Mouse (Mus musculus) G1E-ER4 (cell line): ENCODE results near the gene Gfer. TPM values are rescaled to one million over a fixed set of nuclear protein-coding genes. Genes with fewer than 3 reads are reported as not detected.

Experiments used
- GATA1 ChIP-seq: IDR thresholded peaks from one replicate; pipeline ENCODE4 v1.8.0; 2012; ENCODE audit warnings: low read length, inconsistent platforms
- polyA plus RNA-seq: library from polyadenylated mRNA; stranded (reverse); fragments of >175 nt; gene quantifications from 2 replicates; pipeline ENCODE4 v1.2.3, GENCODE M21; 2012

Gfer gene
- polyA plus RNA-seq, 1 experiment, result 186 TPM

DNA sequence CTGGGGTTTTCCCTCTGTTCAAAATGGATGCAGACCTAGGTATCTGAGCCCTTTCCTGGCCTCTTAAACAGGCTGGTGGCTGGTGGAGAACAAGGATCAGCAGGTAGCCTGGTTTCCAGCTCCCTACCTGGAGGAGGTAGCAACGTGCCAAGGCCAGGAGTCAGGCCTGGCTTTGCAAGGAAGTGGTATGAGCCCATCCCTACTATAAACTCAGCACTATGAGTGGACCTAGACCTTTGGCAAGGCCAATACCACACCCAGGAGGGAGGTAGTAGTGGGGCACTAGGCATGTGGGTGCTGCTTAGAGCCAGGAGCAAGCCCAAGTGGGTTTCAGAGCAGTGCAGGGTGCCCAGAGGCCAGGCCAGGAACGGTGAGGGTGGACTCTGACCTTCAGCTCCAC is 3.5 kb upstream of the Gfer start:
- no peak for TF ChIP-seq GATA1

DNA sequence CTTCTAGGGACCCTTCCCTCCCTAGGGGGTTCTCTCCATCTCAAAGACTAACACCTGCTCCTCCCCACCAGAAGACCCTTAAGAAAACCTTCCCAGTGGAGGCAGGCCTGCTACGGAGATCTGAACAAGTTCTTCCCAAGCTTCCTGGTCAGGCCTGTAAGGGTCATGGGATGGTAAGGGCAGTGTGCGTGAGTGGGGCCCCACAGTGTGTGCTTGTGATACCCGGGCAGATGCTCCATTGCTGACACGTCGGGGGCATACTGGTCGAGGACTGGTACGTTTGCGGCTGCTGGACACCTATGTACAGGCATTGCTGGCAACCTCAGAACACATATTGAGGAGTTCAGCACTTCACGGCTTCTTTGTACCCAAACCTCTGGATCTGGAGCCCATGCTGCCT is 2.8 kb upstream of the Gfer start:
- no peak for TF ChIP-seq GATA1

DNA sequence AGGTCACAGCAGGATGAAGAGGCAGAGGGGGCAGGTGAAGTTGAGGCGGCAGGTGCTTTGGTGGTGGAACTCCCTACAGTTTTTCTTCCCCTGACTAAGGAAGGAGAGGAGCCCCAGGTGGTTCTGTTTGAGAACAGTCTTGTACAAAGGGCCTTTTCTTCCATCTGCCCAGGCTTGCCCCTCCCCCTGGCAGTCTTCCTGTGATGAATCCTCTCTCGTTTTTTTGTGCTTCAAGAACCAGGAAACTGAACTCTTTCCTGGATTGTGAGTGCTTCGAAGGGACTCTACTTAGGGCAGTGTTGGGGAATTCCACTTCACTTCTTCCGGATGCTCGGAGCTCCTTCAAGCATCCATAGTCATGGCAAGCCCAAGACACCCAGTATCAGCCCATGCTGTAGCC is 2.0 kb upstream of the Gfer start:
- no peak for TF ChIP-seq GATA1

DNA sequence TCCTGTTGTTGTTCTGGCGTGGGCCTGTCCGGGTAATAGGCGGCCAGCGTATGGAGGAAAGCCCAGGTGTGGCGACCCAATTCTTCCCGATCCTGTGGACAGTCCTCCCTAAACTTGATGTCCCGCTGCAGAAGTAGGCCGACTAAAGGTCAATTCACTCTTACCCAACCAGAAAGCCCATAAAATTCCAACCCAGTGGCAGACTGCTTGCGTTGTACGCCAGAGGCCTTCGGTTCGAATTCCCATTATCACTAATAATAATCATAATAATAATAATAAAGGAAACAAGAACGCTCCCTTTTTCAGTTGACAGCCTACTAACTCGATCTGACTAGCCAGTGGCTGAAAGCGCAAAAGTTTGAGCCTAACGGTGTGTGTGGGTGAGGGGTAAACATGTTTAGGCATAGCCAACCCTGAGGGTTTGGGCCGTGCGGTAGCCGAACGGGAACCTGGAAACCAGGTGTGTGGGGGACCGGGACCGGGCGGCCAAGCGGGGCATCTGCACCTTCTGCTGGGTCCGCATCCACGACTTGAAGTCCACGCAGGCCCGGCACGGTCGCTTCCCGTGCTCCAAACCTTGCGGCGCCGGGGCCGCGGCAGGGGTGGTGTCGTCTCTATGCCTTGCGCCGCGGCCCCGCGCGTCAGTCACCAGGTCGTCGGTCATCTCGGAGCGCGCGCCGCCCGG is 488 bp downstream of the Gfer start:
- TF ChIP-seq GATA1, result no peak

DNA sequence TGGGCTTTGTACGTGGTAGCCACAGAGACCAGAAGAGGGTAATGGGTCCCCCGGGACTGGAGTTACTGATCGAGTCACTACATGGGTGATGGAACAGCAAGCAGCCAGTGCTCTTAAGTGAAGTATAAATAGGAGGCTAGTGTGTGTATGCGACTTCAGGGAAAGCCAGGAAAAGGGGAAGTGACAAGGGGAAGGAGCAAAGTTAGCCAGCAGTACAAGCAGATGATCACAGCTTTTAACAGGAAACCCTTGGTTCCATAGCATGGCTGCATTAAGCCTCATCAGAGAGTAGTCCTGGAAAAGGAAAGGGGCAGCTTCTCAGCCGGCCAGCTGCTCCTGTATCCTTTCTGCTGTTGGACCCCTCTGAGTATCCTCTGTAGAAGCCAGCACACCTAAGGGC is 3.6 kb downstream of the Gfer start:
- no peak for TF ChIP-seq GATA1

DNA sequence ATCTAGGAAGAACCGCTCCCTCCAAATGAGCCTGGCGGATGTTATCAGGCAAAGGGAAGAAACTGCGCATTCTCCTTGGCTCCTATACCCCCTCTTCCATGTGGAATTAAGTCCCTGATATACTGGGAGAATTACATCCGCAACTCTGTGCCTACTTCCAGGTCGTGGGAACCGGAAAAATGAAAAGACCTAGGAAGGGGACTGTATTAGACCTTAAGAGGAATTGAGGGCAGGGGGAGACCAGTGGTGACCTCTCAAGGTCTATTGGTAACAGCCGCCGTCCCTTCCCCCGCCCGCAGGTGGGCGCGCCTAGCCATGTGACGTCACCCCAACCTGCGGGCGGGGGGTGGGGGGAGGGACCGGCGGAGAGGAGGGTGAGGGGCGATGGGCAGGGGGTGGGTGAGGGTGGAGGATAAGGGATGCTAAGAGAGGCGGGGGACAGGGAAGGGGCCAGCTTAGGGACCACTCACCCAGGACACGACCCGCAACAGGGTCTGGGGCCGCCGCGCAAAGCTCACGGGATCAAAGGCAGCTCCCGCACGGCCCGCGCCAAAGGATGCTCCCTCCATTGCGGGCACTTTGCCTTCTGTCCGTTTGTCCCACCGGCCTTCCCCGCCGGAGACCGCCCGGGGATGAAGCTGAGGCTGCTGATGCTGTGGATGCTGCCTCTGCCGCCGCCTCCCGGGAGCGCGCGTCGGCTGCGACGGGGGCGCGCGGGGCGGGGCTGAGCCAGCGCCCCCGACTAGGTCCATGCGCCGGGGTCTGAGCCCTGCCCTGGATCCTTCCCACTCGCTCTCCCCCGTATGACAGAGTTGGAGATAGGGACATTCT is 6.5 kb downstream of the Gfer start, which contains the start of gene Syngr3:
Syngr3 (minus strand) TSS at position 705 of the 831 bp plus-strand sequence.
- no peak for TF ChIP-seq GATA1

DNA sequence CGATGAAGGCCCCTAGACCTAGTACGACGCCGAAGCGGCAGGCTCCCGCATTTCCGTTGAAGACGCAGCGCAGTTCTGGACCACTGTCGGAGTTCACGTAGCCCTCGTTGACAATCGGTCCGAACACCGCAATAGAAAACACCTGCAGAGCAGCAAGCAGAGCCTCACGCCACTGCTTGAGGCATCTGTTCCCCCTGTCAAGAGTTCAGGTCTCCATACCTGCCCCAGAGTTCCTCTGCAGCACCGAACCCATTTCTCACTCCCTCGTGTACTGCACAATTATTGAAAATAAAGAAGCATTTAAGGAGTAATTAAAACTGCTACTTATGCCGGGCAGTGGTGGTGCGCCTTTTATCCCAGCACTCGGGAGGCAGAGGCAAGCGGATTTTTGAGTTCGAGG is 8.4 kb downstream of the Gfer start:
- TF ChIP-seq GATA1, result no peak

DNA sequence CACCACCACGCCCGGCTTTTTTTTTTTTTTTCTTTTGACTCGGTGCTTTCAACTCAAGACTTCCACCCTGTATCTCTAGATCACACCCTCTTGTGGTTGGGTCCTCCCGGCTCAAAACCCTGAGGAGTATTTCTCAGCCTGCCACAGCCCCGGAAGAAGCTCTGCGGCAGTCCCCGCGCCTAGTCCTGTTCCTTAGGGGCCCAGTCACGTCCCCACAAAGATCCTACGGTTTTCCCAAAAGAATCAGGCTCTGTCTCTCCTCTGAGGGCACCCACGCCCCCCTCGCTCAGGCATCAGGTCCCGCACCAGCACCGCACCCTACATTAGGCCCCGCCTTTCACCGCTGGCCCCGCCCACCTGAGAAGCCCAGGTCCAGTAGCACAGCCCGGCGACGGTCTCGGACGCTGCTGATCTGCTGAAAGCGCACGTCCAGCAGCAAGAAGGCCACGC is 8.8 kb downstream of the Gfer start:
- no peak for TF ChIP-seq GATA1

DNA sequence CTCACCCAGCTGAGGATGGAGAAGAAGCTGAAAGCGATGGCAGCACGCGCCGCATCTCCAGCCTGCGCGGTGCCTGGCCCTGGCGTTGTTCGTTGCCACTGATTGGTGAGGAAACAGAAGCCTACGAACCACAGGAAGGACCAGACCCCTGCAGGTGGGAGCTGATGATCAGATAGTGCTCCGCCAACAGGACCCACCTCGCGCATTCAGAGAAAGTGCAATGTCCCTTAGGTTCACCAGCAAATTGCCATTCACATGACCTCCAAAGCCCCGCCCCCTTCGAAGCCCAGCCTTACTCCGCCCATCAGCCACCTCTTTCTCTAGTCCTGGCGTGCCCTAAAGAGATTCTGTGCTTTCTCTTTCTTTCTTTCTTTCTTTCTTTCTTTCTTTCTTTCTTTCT is 9.4 kb downstream of the Gfer start:
- no peak for TF ChIP-seq GATA1

DNA sequence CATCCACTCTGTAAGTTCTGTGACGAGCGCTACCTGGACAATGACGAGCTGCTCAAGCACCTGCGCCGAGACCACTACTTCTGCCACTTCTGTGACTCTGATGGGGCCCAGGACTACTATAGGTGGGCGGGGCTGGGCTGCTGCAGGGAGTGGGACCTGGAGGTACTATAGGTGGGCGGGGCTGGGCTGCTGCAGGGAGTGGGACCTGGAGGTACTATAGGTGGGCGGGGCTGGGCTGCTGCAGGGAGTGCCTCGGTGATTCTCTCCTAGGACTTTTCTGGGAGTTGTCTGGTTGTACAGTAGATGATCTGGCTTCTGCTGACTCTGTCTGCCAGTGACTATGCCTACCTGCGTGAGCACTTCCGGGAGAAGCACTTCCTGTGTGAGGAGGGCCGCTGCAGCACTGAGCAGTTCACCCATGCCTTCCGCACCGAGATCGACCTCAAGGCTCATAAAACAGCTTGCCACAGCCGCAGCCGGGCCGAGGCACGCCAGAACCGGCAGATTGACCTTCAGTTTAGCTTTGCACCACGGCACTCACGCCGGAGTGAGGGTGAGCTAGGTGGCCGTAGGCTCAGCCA is 18.4 kb downstream of the Gfer start:
- TF ChIP-seq GATA1, result no peak

DNA sequence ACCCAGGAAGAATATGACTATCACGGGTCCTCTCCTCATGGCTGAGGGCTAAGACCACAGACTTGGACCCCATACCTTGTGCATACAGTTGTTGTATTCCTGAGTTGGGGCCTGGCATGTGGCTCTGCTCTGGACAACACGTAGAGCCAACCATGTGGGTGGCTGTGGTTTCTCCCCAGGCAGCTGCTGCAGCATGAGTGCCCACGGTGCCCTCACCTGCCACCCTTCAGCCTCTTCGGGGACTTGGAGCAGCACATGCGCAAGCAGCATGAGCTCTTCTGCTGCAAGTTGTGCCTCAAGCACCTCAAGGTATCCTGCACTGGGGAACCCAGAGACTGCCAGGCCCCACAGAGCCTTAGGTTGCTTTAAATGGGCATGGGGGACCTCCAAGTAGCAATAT is 19.1 kb downstream of the Gfer start:
- no peak for TF ChIP-seq GATA1

DNA sequence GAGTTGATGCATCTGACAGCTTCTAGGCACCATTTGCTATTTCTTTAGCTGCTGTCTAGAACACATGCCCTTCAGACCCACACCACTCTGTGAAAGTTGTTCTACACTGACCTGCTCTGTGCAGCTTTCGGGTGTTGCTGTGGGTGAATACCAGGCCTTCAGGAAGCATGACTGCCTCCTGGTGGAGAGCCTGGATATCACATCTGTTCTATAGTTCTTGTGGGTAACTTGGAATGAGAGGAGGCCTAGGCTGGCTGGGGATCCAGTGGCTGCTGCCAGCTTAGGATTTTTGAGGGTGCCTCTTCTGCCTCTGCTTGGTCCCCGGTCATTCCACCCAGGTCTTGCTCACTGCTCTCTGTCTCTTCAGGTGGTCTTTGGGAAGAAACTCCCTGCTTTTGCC is 19.8 kb downstream of the Gfer start:
- no peak for TF ChIP-seq GATA1

DNA sequence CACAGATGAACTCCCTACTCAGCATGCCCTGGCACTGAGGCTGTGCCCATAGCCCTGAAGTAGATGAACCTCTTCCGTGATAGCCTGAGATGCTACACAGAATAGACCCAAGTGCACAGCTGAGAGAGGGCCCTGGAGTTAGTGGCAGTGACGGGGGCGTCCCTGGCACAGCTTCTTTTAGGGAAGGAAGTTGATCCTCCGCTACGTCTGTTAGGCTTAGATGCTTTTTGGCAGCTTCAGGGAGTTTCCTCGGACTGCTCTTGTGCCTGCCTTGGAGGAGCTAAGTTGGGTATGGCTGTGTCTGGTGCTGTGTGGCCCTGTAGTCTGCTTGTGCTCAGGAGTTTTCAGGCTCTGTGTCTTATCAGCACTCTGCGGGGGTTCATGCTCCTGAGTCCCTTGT is 21.7 kb downstream of the Gfer start:
- TF ChIP-seq GATA1, result no peak

DNA sequence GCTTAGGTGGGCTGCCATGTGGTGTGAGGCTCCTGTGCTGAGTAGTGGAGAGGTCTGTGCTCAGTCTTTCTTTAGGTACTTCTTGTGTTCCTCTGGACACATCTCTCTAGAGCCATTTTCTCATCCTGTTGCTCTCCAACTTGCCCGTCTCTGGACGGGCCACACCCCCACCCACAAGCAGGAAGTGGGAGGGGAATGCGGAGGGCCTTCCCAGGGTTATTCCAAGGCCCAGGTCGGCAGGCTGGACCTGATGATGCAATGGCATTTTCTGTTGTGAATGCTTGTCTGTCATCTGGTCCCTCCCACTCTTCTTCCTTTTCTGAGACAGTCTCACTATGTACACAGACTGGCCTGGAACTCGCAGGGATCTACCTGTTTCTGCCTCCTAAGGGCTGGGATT is 23.8 kb downstream of the Gfer start:
- no peak for TF ChIP-seq GATA1

DNA sequence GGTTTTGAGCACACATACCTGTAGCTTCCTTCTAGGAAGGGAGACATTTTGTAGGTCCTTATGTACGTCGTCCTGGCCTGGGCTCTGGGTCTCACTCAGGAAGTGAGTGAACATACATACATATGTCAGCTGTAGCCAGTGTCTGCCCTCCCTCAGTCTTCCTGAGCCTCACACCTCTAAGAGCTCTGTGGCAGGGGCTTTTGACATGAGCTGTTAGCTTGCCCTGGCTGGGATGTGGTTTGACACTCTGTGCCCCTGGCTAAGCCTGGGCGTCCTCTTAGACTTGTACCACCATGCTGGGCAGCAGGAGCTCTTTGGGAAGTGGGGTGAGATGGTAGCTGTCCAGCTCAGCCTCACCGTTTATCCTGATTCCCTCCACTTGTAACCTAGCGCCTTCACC is 24.6 kb downstream of the Gfer start:
- no peak for TF ChIP-seq GATA1

DNA sequence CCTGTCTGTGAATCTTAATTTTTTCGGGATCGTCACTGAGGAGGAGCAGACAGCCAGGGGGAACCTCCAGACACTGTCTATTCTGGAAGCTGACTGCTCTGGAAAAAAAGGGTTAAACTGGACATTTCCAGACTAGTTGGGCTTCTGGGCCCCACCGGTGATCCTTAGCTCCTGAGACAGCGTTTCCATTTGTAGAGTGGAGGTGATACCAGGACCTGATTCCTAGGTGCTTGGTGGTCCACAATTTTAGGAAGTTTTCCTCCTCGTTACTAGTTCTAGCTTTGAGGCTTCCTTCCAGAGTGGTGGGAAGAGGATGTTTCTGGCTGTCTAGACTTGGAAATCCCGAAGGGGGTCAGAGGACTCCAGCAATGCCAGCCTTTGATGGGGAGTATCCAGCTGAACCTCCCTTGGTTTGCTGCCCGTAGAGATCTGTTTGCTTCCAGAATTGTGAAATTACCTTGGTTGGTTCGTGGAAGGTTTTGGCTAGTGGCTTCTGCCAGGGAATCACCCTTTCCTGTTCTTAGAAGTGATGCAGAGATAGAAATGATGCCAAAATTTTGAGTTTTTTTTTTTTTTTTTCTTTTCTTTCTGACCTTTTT is 25.6 kb downstream of the Gfer start:
- TF ChIP-seq GATA1, result no peak
